Mouse (Mus musculus): ENCODE measurements around the gene Ffar2.

GRCm38 (mm10) chr7:30811757-30812290 is 11.8 kb downstream of the Ffar2 start:
- TF ChIP-seq CTCF (IDR thresholded peaks at IDR 0.05; ENCODE audit: low read depth, low read length) (no peak), GATA1 (IDR thresholded peaks at IDR 0.05; ENCODE audit: borderline replicate concordance, low read length) (no peak), TAL1 (conservative IDR thresholded peaks at IDR 0.05; ENCODE audit: low read depth, low read length) (no peak), POLR2AphosphoS5 (IDR thresholded peaks at IDR 0.05; ENCODE audit: insufficient replicate concordance, low read depth, low read length) (no peak)
